Mouse (Mus musculus) neural tube, embryonic 15.5 days (tissue): Measurements from ENCODE around the gene Kif16b. TPM values are rescaled to one million over a fixed set of nuclear protein-coding genes. Genes with fewer than 3 reads are reported as not detected.

Experiments used
- ATAC-seq: fragments of 200-750 bp; cut with Nextera tagmentation; 2 replicates; pipeline ENCODE4 v1.8.0; 2017; ENCODE audit warnings: mild to moderate bottlenecking, moderate TSS enrichment, moderate library complexity; ENCODE audit not compliant: low FRiP score
- H3K27ac ChIP-seq: fragments of 300-500 bp; sonication (generic); replicated peaks from 2 replicates; pipeline ENCODE4 v1.5.1; 2015; ENCODE audit warnings: mild to moderate bottlenecking, inconsistent platforms
- H3K27me3 ChIP-seq: fragments of 300-500 bp; sonication (generic); replicated peaks from 2 replicates; pipeline ENCODE4 v1.6.1; 2015; ENCODE audit warnings: inconsistent platforms
- H3K36me3 ChIP-seq: fragments of 300-500 bp; sonication (generic); 2 replicates; pipeline ENCODE4 v1.6.1; 2015; ENCODE audit warnings: inconsistent platforms
- H3K4me1 ChIP-seq: fragments of 300-500 bp; sonication (generic); 2 replicates; pipeline ENCODE4 v1.6.1; 2015; ENCODE audit warnings: inconsistent platforms
- H3K4me2 ChIP-seq: fragments of 300-500 bp; sonication (generic); 2 replicates; pipeline ENCODE4 v1.6.1; 2015; ENCODE audit warnings: inconsistent platforms, mild to moderate bottlenecking, moderate library complexity
- H3K4me3 ChIP-seq: fragments of 300-500 bp; sonication (generic); replicated peaks from 2 replicates; pipeline ENCODE4 v1.5.1; 2015; ENCODE audit warnings: mild to moderate bottlenecking, inconsistent platforms
- H3K9ac ChIP-seq: fragments of 300-500 bp; sonication (generic); replicated peaks from 2 replicates; pipeline ENCODE4 v1.6.1; 2015; ENCODE audit warnings: mild to moderate bottlenecking, inconsistent platforms
- H3K9me3 ChIP-seq: fragments of 300-500 bp; sonication (generic); replicated peaks from 2 replicates; pipeline ENCODE4 v1.6.1; 2016; ENCODE audit warnings: inconsistent platforms
- WGBS: fragments of 180-500 bp; shearing (Covaris S2); methylation state at CpG from one replicate; pipeline ENCODE4 v1.1.7; 2015; ENCODE audit warnings: mixed read lengths; 5-methylcytosine and 5-hydroxymethylcytosine counted together
- polyA plus RNA-seq: library from polyadenylated mRNA; unstranded; fragments of >200 nt; fragmentation: Nextera tagmentation; extraction: Ambion mirVana; gene quantifications from 2 replicates; pipeline ENCODE4 v1.2.1, GENCODE M21; 2015

Kif16b gene
- polyA plus RNA-seq, 1 experiment from 2014 or later = 3.1 TPM

- H3K27me3 ChIP-seq = no peaks in the 10 kb centered on the region
- H3K27ac ChIP-seq = no peak overlapping the region
- no peak overlapping the region for H3K4me2 ChIP-seq
- ATAC-seq = no peak
- H3K9ac ChIP-seq = no peak overlapping the region
- H3K9me3 ChIP-seq = no peaks in the 10 kb centered on the region
- no peak overlapping the region for H3K4me3 ChIP-seq
- no peaks in the 10 kb centered on the region for H3K36me3 ChIP-seq
- H3K4me1 ChIP-seq = no peaks in the 10 kb centered on the region
- WGBS = 95% methylated on average over 2 of the region's 2 CpGs
Observed at GRCm38 (mm10) chr2:142867481-142867880, 33.9 kb downstream of the Kif16b start.

- H3K27ac ChIP-seq = no peak overlapping the region
- no peak overlapping the region for H3K4me2 ChIP-seq
- H3K9me3 ChIP-seq = no peaks in the 10 kb centered on the region
- no peak overlapping the region for H3K4me3 ChIP-seq
- ATAC-seq = no peak
- 84% methylated on average over 6 of the region's 6 CpGs for WGBS
- no peaks in the 10 kb centered on the region for H3K36me3 ChIP-seq
- no peaks in the 10 kb centered on the region for H3K27me3 ChIP-seq
- no peaks in the 10 kb centered on the region for H3K4me1 ChIP-seq
- H3K9ac ChIP-seq = no peak overlapping the region
Observed at GRCm38 (mm10) chr2:142860994-142861393, 40.3 kb downstream of the Kif16b start.

- no peak overlapping the region for H3K27ac ChIP-seq
- no peak overlapping the region for H3K9ac ChIP-seq
- H3K4me3 ChIP-seq = no peak overlapping the region
- no peaks in the 10 kb centered on the region for H3K27me3 ChIP-seq
- no peaks in the 10 kb centered on the region for H3K4me1 ChIP-seq
- H3K36me3 ChIP-seq = no peaks in the 10 kb centered on the region
- no peak overlapping the region for H3K4me2 ChIP-seq
- no peak for ATAC-seq
- H3K9me3 ChIP-seq = no peaks in the 10 kb centered on the region
- WGBS = 70% methylated on average over 4 of the region's 4 CpGs
Observed at GRCm38 (mm10) chr2:142859452-142859851, 41.9 kb downstream of the Kif16b start.

GRCm38 (mm10) chr2:142838775-142839174 lies 62.6 kb downstream of the Kif16b start:
- Histone ChIP-seq H3K27me3 (no peaks in the 10 kb centered on the region), H3K4me2 (no peak overlapping the region), H3K36me3 (no peaks in the 10 kb centered on the region), H3K4me1 (peaks cover 4% of the 10 kb centered on the region; the same call in 1 of the 2 replicates), H3K9ac (no peak overlapping the region), H3K27ac (no peak overlapping the region), H3K4me3 (no peak overlapping the region), H3K9me3 (no peaks in the 10 kb centered on the region)
- no peak for ATAC-seq
- WGBS = 61% methylated on average over 3 of the region's 3 CpGs

- 60% methylated on average over 1 of the region's 1 CpGs for WGBS
- no peak overlapping the region for H3K4me2 ChIP-seq
- no peaks in the 10 kb centered on the region for H3K36me3 ChIP-seq
- no peaks in the 10 kb centered on the region for H3K27me3 ChIP-seq
- H3K4me3 ChIP-seq = no peak overlapping the region
- H3K9ac ChIP-seq = no peak overlapping the region
- ATAC-seq = no peak
- H3K4me1 ChIP-seq = peaks cover 4% of the 10 kb centered on the region; the same call in 1 of the 2 replicates
- H3K9me3 ChIP-seq = no peaks in the 10 kb centered on the region
- H3K27ac ChIP-seq = no peak overlapping the region
Observed at GRCm38 (mm10) chr2:142838118-142838517, 63.2 kb downstream of the Kif16b start.

- 86% methylated on average over 3 of the region's 3 CpGs for WGBS
Observed at GRCm38 (mm10) chr2:142834751-142835150, 66.6 kb downstream of the Kif16b start.

GRCm38 (mm10) chr2:142832617-142833422 lies 68.5 kb downstream of the Kif16b start:
- 0 out of 2 replicates have a peak, but pooled peaks cover under 1% of the 10 kb centered on the region for H3K4me1 ChIP-seq
- no peaks in the 10 kb centered on the region for H3K36me3 ChIP-seq
- ATAC-seq = no peak
- H3K9ac ChIP-seq = no peak overlapping the region
- WGBS = 57% methylated on average over 10 of the region's 10 CpGs
- no peaks in the 10 kb centered on the region for H3K27me3 ChIP-seq
- H3K9me3 ChIP-seq = no peaks in the 10 kb centered on the region
- no peak overlapping the region for H3K4me2 ChIP-seq
- H3K27ac ChIP-seq = no peak overlapping the region
- H3K4me3 ChIP-seq = no peak overlapping the region

More at GRCm38 (mm10) chr2:142834751-142835150, 66.6 kb downstream of the Kif16b start:
- no peak overlapping the region for H3K4me3 ChIP-seq
- H3K36me3 ChIP-seq = no peaks in the 10 kb centered on the region
- H3K9me3 ChIP-seq = no peaks in the 10 kb centered on the region
- H3K4me2 ChIP-seq = no peak overlapping the region
- H3K4me1 ChIP-seq = peaks cover 4% of the 10 kb centered on the region; the same call in 1 of the 2 replicates
- ATAC-seq = no peak
- H3K9ac ChIP-seq = no peak overlapping the region
- no peak overlapping the region for H3K27ac ChIP-seq
- no peaks in the 10 kb centered on the region for H3K27me3 ChIP-seq

- peaks cover 3% of the 10 kb centered on the region; the same call in 1 of the 2 replicates for H3K4me1 ChIP-seq
- no peaks in the 10 kb centered on the region for H3K27me3 ChIP-seq
- H3K36me3 ChIP-seq = no peaks in the 10 kb centered on the region
- no peak overlapping the region for H3K9ac ChIP-seq
- no peak overlapping the region for H3K4me3 ChIP-seq
- peak; percentile 70; the same call in 1 of the 2 replicates for ATAC-seq
- 43% methylated on average over 2 of the region's 2 CpGs for WGBS
- H3K27ac ChIP-seq = no peak overlapping the region
- H3K9me3 ChIP-seq = no peaks in the 10 kb centered on the region
- H3K4me2 ChIP-seq = no peak overlapping the region
Observed at GRCm38 (mm10) chr2:142813033-142813432, 88.3 kb downstream of the Kif16b start.

GRCm38 (mm10) chr2:142803760-142804448 lies 97.4 kb downstream of the Kif16b start:
- no peak for ATAC-seq
- Histone ChIP-seq H3K36me3 (no peaks in the 10 kb centered on the region), H3K9ac (no peak overlapping the region), H3K27me3 (no peaks in the 10 kb centered on the region), H3K4me1 (no peaks in the 10 kb centered on the region), H3K4me3 (no peak overlapping the region), H3K27ac (no peak overlapping the region), H3K4me2 (no peak overlapping the region), H3K9me3 (no peaks in the 10 kb centered on the region)
- WGBS = 97% methylated on average over 1 of the region's 1 CpGs

GRCm38 (mm10) chr2:142797310-142797709 lies 104.0 kb downstream of the Kif16b start:
- no peaks in the 10 kb centered on the region for H3K4me1 ChIP-seq
- H3K9me3 ChIP-seq = no peaks in the 10 kb centered on the region
- H3K27me3 ChIP-seq = no peaks in the 10 kb centered on the region
- no peak overlapping the region for H3K27ac ChIP-seq
- H3K4me2 ChIP-seq = no peak overlapping the region
- no peaks in the 10 kb centered on the region for H3K36me3 ChIP-seq
- H3K4me3 ChIP-seq = no peak overlapping the region
- ATAC-seq = no peak
- no peak overlapping the region for H3K9ac ChIP-seq
- 64% methylated on average over 6 of the region's 6 CpGs for whole genome bisulfite sequencing

GRCm38 (mm10) chr2:142775358-142775757 lies 126.0 kb downstream of the Kif16b start:
- Histone ChIP-seq H3K4me3 (no peak overlapping the region), H3K36me3 (no peaks in the 10 kb centered on the region), H3K4me2 (no peak overlapping the region), H3K27ac (no peak overlapping the region), H3K9ac (no peak overlapping the region), H3K9me3 (no peaks in the 10 kb centered on the region), H3K4me1 (0 out of 2 replicates have a peak, but pooled peaks cover 2% of the 10 kb centered on the region), H3K27me3 (no peaks in the 10 kb centered on the region)
- no peak for ATAC-seq
- WGBS = 68% methylated on average over 1 of the region's 1 CpGs

- H3K27ac ChIP-seq = no peak overlapping the region
- no peak overlapping the region for H3K9ac ChIP-seq
- no peak overlapping the region for H3K4me2 ChIP-seq
- no peak overlapping the region for H3K4me3 ChIP-seq
- H3K27me3 ChIP-seq = no peaks in the 10 kb centered on the region
- H3K4me1 ChIP-seq = 0 out of 2 replicates have a peak, but pooled peaks cover 5% of the 10 kb centered on the region
- no peaks in the 10 kb centered on the region for H3K36me3 ChIP-seq
- no peak for ATAC-seq
- no peaks in the 10 kb centered on the region for H3K9me3 ChIP-seq
- WGBS = 76% methylated on average over 1 of the region's 1 CpGs
Observed at GRCm38 (mm10) chr2:142774752-142775151, 126.6 kb downstream of the Kif16b start.
